Mouse (Mus musculus) embryonic fibroblast, embryonic 13.5 days (primary cell): ENCODE measurements at regions not wholly inside any gene's neighbourhood (a gene's known extent, or its start where the extent isn't known, plus 50 kb on each side); places are given as distances from the start of the nearest gene placed in this dataset.
"Not testable (repeated sequence)": the region's sequence is repeated elsewhere in the genome, so short reads cannot be mapped to it uniquely, and the experiment has no call there.

Experiments
- H3K27ac ChIP-seq: 2 replicates; pipeline ENCODE4 v1.5.1; 2012; ENCODE audit warnings: low read length, control low read depth, inconsistent platforms; ENCODE audit not compliant: insufficient read depth
- H3K4me1 ChIP-seq: 2 replicates; pipeline ENCODE4 v1.6.1; 2011; ENCODE audit warnings: low read length; ENCODE audit not compliant: control insufficient read depth, insufficient read depth
- H3K4me3 ChIP-seq: 2 replicates; pipeline ENCODE4 v1.5.1; 2011; ENCODE audit warnings: mild to moderate bottlenecking, control low read depth, low read length; ENCODE audit not compliant: insufficient read depth
- CTCF ChIP-seq: IDR thresholded peaks from 2 replicates; pipeline ENCODE4 v1.5.1; 2011; ENCODE audit warnings: mild to moderate bottlenecking, control low read depth, low read length, moderate library complexity, borderline replicate concordance; ENCODE audit not compliant: insufficient read depth
- POLR2A ChIP-seq: IDR thresholded peaks from 2 replicates; pipeline ENCODE4 v1.6.1; 2011; ENCODE audit warnings: low read depth, mild to moderate bottlenecking, control low read depth, low read length, moderate library complexity

DNA sequence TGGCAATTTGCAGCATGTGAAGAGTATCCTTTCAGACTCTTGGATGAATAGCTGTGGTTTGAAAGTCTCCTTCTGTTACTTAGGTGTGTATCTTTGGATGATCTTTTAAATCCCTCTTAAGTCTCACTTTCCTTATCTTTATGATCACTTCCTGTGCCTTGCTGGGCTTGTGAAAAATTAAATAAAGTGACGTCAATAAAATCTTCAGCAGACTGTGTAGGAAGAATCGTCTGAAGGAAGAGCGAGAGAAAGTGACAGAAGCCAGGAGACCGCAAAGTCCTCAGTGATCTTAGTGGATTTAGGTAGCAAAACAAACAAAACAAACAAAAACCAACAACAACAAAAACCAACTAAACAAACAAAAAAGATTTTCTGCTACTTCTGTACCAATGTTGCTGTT lies 459.6 kb upstream of the Dab2 start:
- Histone ChIP-seq H3K4me3 (no peak overlapping the region), H3K27ac (no peak overlapping the region), H3K4me1 (no peaks in the 10 kb centered on the region)
- TF ChIP-seq POLR2A: no peak
- TF ChIP-seq CTCF: no peak

DNA sequence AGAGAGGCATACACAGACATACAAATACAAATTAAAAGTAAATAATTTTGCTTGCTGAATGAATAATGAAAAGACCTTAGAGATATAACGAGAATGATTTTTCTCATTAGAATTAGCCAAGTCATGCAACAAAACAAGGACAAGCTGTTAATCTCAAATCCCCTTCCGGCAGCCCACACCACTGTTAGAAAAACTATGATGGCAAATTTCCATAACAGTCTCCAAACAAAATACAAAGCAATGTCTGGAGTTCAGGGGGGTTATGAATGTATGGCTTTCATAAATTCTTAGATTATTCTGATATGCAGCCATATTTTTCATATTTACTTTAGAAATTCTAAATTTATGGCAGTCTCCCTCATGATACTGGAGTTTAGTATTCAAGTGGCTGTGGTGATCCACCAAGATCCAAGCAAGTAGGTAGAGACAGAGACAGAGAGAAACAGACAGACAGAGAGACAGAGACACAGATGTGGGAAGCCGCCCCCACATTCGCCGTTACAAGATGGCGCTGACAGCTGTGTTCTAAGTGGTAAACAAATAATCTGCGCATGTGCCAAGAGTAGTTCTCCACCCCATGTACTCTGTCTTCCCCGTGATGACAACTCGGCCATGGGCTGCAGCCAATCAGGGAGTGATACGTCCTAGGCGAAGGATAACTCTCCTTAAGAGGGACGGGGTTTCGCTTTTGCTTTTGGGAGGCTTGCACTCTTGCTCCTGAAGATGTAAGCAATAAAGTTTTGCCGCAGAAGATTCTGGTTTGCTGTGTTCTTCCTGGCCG lies 458.0 kb upstream of the Dab2 start:
- H3K4me1 ChIP-seq, H3K4me3 ChIP-seq, H3K27ac ChIP-seq: not testable (repeated sequence)

DNA sequence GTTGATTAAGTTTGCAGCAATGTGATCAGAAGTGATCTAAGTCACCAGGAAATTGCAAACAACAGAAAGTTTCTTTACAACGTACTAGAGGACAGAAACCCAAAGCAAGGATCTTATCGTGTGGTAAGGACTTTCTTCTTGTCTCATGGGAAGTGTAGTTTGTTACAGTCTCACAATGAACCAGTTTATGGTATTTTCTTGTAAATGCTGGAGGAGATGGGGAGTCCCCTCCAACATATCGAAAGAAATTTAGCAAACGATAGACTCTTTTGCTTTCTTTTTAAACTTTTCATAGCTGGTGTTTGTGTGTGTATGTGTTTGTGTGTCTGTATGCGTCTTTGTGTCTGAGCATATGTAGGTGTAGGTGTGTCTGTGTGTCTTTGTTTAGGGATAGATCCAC lies 453.0 kb upstream of the Dab2 start:
- Histone ChIP-seq H3K27ac (no peak overlapping the region), H3K4me1 (no peaks in the 10 kb centered on the region), H3K4me3 (no peak overlapping the region)
- TF ChIP-seq CTCF (no peak), POLR2A (no peak)

GRCm38 (mm10) chr15:5847413-5848100 lies 452.0 kb upstream of the Dab2 start:
- TF ChIP-seq CTCF (no peak), POLR2A (no peak)
- H3K4me1 ChIP-seq: no peaks in the 10 kb centered on the region
- no peak overlapping the region for H3K4me3 ChIP-seq
- no peak overlapping the region for H3K27ac ChIP-seq

- no peak for TF ChIP-seq CTCF
- no peak for TF ChIP-seq POLR2A
- H3K27ac ChIP-seq: no peak overlapping the region
- H3K4me3 ChIP-seq: no peak overlapping the region
- H3K4me1 ChIP-seq: no peaks in the 10 kb centered on the region
Observed at GRCm38 (mm10) chr15:5852523-5852922, 447.1 kb upstream of the Dab2 start.

- Histone ChIP-seq H3K27ac (no peak overlapping the region), H3K4me1 (peaks cover 3% of the 10 kb centered on the region; the same call in 1 of the 2 replicates), H3K4me3 (no peak overlapping the region)
- no peak for TF ChIP-seq CTCF
- no peak for TF ChIP-seq POLR2A
Observed at GRCm38 (mm10) chr15:5869289-5869688, 430.3 kb upstream of the Dab2 start.

- no peak for TF ChIP-seq CTCF
- TF ChIP-seq POLR2A: no peak
- no peak overlapping the region for H3K27ac ChIP-seq
- H3K4me1 ChIP-seq: peaks cover 3% of the 10 kb centered on the region; the same call in 1 of the 2 replicates
- H3K4me3 ChIP-seq: no peak overlapping the region
Observed at GRCm38 (mm10) chr15:5869866-5870265, 429.7 kb upstream of the Dab2 start.

DNA sequence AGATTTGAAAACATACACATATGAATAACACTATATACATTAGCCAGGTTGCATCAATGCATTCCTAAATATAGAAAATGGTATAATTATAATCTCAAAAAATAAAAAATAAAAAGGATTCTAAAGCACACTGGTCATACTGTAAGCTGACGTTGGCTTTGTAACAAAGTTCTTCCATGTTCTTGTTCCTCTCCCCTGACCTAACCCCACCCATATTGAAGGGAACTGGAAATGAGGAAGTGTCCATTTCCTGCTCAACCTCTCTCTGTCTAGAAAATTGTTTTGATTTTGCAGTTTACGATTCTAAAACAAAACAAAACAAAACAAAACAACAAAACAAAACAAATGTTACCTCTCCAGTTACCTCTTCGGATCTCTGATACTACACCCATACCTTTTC lies 427.5 kb upstream of the Dab2 start:
- no peak for TF ChIP-seq CTCF
- TF ChIP-seq POLR2A: no peak
- H3K27ac ChIP-seq: no peak overlapping the region
- H3K4me1 ChIP-seq: peaks cover 3% of the 10 kb centered on the region; the same call in 1 of the 2 replicates
- no peak overlapping the region for H3K4me3 ChIP-seq

GRCm38 (mm10) chr15:5877749-5878148 lies 421.8 kb upstream of the Dab2 start:
- TF ChIP-seq POLR2A: no peak
- TF ChIP-seq CTCF: no peak
- no peak overlapping the region for H3K4me3 ChIP-seq
- H3K4me1 ChIP-seq: no peaks in the 10 kb centered on the region
- H3K27ac ChIP-seq: no peak overlapping the region

GRCm38 (mm10) chr15:5891188-5891587 lies 408.4 kb upstream of the Dab2 start:
- Histone ChIP-seq H3K4me3 (no peak overlapping the region), H3K27ac (no peak overlapping the region), H3K4me1 (no peaks in the 10 kb centered on the region)
- no peak for TF ChIP-seq CTCF
- TF ChIP-seq POLR2A: no peak
